Mouse (Mus musculus) myocyte (in vitro differentiated cells): Measurements from ENCODE around the gene Smg7. TPM values are rescaled to one million over a fixed set of nuclear protein-coding genes. Genes with fewer than 3 reads are reported as not detected.

ENCODE experiments used
- H3K27me3 ChIP-seq: one replicate; pipeline ENCODE4 v1.6.1; 2011; ENCODE audit not compliant: control insufficient read depth, insufficient read depth, insufficient read length
- H3K36me3 ChIP-seq: one replicate; pipeline ENCODE4 v1.6.1; 2011; ENCODE audit not compliant: control insufficient read depth, insufficient read depth
- H3K4me2 ChIP-seq: one replicate; pipeline ENCODE4 v1.6.1; 2011; ENCODE audit warnings: low read depth, control low read depth
- H3K4me3 ChIP-seq: one replicate; pipeline ENCODE4 v1.5.1; 2011; ENCODE audit warnings: mild to moderate bottlenecking, control low read depth, moderate library complexity
- H3K79me2 ChIP-seq: one replicate; pipeline ENCODE4 v1.6.1; 2011; ENCODE audit not compliant: control insufficient read depth, insufficient read depth
- H3ac ChIP-seq: one replicate; pipeline ENCODE4 v1.6.1; 2011; ENCODE audit not compliant: control insufficient read depth, insufficient read length
- CEBPB ChIP-seq: IDR thresholded peaks from 2 replicates; pipeline ENCODE4 v1.6.1; 2011; ENCODE audit warnings: mild to moderate bottlenecking, moderate library complexity; ENCODE audit not compliant: poor library complexity, insufficient read depth, severe bottlenecking
- E2F4 ChIP-seq: IDR thresholded peaks from one replicate; pipeline ENCODE4 v1.6.1; 2011; ENCODE audit warnings: mild to moderate bottlenecking, control low read depth, moderate library complexity; ENCODE audit not compliant: insufficient read depth
- MAX ChIP-seq: IDR thresholded peaks from one replicate; pipeline ENCODE4 v1.6.1; 2011; ENCODE audit warnings: low read depth, mild to moderate bottlenecking, control low read depth
- MYOD1 ChIP-seq, 3 experiments: IDR thresholded peaks; one replicate each; pipeline ENCODE4 v1.6.1; 2011; ENCODE audit warnings: control low read depth in 2 of 3, low read depth in 2 of 3, mild to moderate bottlenecking in 2 of 3, moderate library complexity in 1 of 3; ENCODE audit not compliant: insufficient read length in 2 of 3, control insufficient read depth in 1 of 3
- MYOG ChIP-seq, 3 experiments: IDR thresholded peaks; one replicate each; pipeline ENCODE4 v1.6.1; 2011; ENCODE audit warnings: control low read depth in 2 of 3, low read depth in 2 of 3, mild to moderate bottlenecking in 2 of 3; ENCODE audit not compliant: insufficient read length in 2 of 3, control insufficient read depth in 1 of 3, insufficient read depth in 1 of 3
- POLR2A ChIP-seq: IDR thresholded peaks from one replicate; pipeline ENCODE4 v1.6.1; 2011; ENCODE audit warnings: low read depth, mild to moderate bottlenecking, control low read depth, moderate library complexity; ENCODE audit not compliant: insufficient read length
- REST ChIP-seq: IDR thresholded peaks from one replicate; pipeline ENCODE4 v1.6.1; 2011; ENCODE audit warnings: mild to moderate bottlenecking, control low read depth, moderate library complexity; ENCODE audit not compliant: insufficient read depth, insufficient read length
- SRF ChIP-seq: IDR thresholded peaks from one replicate; pipeline ENCODE4 v1.6.1; 2011; ENCODE audit warnings: low read depth; ENCODE audit not compliant: control insufficient read depth, insufficient read length
- TCF12 ChIP-seq: IDR thresholded peaks from one replicate; pipeline ENCODE4 v1.6.1; 2011; ENCODE audit warnings: mild to moderate bottlenecking, control low read depth; ENCODE audit not compliant: poor library complexity, insufficient read depth, severe bottlenecking
- TCF3 ChIP-seq: IDR thresholded peaks from one replicate; pipeline ENCODE4 v1.6.1; 2011; ENCODE audit warnings: low read depth, control low read depth; ENCODE audit not compliant: insufficient read length
- USF1 ChIP-seq: IDR thresholded peaks from one replicate; pipeline ENCODE4 v1.6.1; 2011; ENCODE audit warnings: low read depth, mild to moderate bottlenecking, control low read depth, moderate library complexity
- polyA plus RNA-seq: library from polyadenylated mRNA; unstranded; fragments of >200 nt; fragmentation: generic; extraction: Trizol; gene quantifications from one replicate; pipeline ENCODE4 v1.2.1, GENCODE M21; 2012; ENCODE audit warnings: missing spikeins

Smg7 gene
- polyA plus RNA-seq, 1 experiment: 13.6 TPM

- Histone ChIP-seq H3K36me3 (no peaks in the 10 kb centered on the region), H3K4me2 (no peak overlapping the region), H3K4me3 (no peak overlapping the region), H3K79me2 (no peaks in the 10 kb centered on the region), H3ac (no peak overlapping the region), H3K27me3 (no peaks in the 10 kb centered on the region)
- no peak for TF ChIP-seq POLR2A
These were observed 111.6 kb downstream of the Smg7 start for GRCm38 (mm10) chr1:152790821-152791220.

- H3K27me3 ChIP-seq: no peaks in the 10 kb centered on the region
- no peaks in the 10 kb centered on the region for H3K79me2 ChIP-seq
- TF ChIP-seq SRF (no peak), CEBPB (no peak), E2F4 (no peak), TCF12 (no peak)
- no peak overlapping the region for H3ac ChIP-seq
- no peak overlapping the region for H3K4me2 ChIP-seq
- H3K4me3 ChIP-seq: no peak overlapping the region
- no peaks in the 10 kb centered on the region for H3K36me3 ChIP-seq
These were observed 112.2 kb downstream of the Smg7 start for GRCm38 (mm10) chr1:152790254-152790653.

GRCm38 (mm10) chr1:152788121-152788660 is 114.3 kb downstream of the Smg7 start:
- no peak overlapping the region for H3K4me2 ChIP-seq
- H3K36me3 ChIP-seq: no peaks in the 10 kb centered on the region
- no peaks in the 10 kb centered on the region for H3K79me2 ChIP-seq
- H3ac ChIP-seq: no peak overlapping the region
- no peak for TF ChIP-seq USF1
- TF ChIP-seq REST: no peak
- TF ChIP-seq MAX: no peak
- no peak for TF ChIP-seq MYOD1 (IDR thresholded peaks at IDR 0.05; ENCODE audit: control insufficient read depth in 1 of 3, insufficient read length in 2 of 3, low read depth in 2 of 3)
- no peak for TF ChIP-seq SRF
- TF ChIP-seq TCF3: no peak
- no peak for TF ChIP-seq MYOG (IDR thresholded peaks at IDR 0.05; ENCODE audit: control insufficient read depth in 1 of 3, insufficient read depth in 1 of 3, insufficient read length in 2 of 3, low read depth in 2 of 3)
- TF ChIP-seq E2F4: no peak
- H3K4me3 ChIP-seq: no peak overlapping the region
- H3K27me3 ChIP-seq: no peaks in the 10 kb centered on the region

Other genes starting within 250 kb of the Smg7 start
- not detected for gene Apobec4, start 152.1 kb downstream of the Smg7 start, polyA plus RNA-seq
- gene Rgl1, start 136.3 kb downstream of the Smg7 start, polyA plus RNA-seq: 4.3 TPM
- gene Arpc5, start 136.1 kb downstream of the Smg7 start, polyA plus RNA-seq: 44.7 TPM
- gene Ncf2, start 102.5 kb downstream of the Smg7 start, polyA plus RNA-seq: 0.07 TPM
- gene Nmnat2, start 52.3 kb upstream of the Smg7 start, polyA plus RNA-seq: 2.1 TPM